Mouse (Mus musculus) ES-Bruce4 (cell line): Measurements from ENCODE around the gene Srprb.

ENCODE experiments used
- CTCF ChIP-seq: IDR thresholded peaks from one replicate; pipeline ENCODE4 v1.8.1; 2011; ENCODE audit warnings: low read depth, low read length
- POLR2A ChIP-seq: IDR thresholded peaks from one replicate; pipeline ENCODE4 v1.8.1; 2011; ENCODE audit warnings: low read length; ENCODE audit not compliant: insufficient read depth

- TF ChIP-seq CTCF, result no peak
- no peak for TF ChIP-seq POLR2A
These were observed 33.2 kb downstream of the Srprb start for GRCm38 (mm10) chr9:103168771-103169170.
